Mouse (Mus musculus): ENCODE measurements around the gene Nrcam. TPM values are rescaled to one million over a fixed set of nuclear protein-coding genes. Genes with fewer than 3 reads are reported as not detected.

Nrcam gene
- polyA plus RNA-seq, 1 experiment from 2014 or later = 5.7 TPM

GRCm38 (mm10) chr12:44479260-44480030, 150.8 kb downstream of the Nrcam start:
- Histone ChIP-seq H3K9me3 (replicated peaks; ENCODE audit: control insufficient read depth, low read length) (no peaks in the 10 kb centered on the region), H3K9ac (ENCODE audit: low read length) (no peak overlapping the region), H3K4me2 (ENCODE audit: low read depth, low read length) (no peak overlapping the region), H3K27me3 (ENCODE audit: control insufficient read depth, insufficient read depth, low read length) (no peaks in the 10 kb centered on the region), H3K27ac (ENCODE audit: low read length) (no peak overlapping the region), H3K4me1 (ENCODE audit: control insufficient read depth, insufficient read depth, low read length) (no peaks in the 10 kb centered on the region), H3K4me3 (replicated peaks; ENCODE audit: low read length) (no peak overlapping the region), H3K36me3 (ENCODE audit: control insufficient read depth, insufficient read depth, low read length) (no peaks in the 10 kb centered on the region)
- 80% methylated on average over 6 of the region's 6 CpGs for WGBS
- ATAC-seq (ENCODE audit: insufficient read depth, low FRiP score) = no peak

- no peak overlapping the region for H3K27ac ChIP-seq (ENCODE audit: low read length)
- H3K9me3 ChIP-seq (replicated peaks; ENCODE audit: control insufficient read depth, low read length) = no peaks in the 10 kb centered on the region
- no peak overlapping the region for H3K4me3 ChIP-seq (replicated peaks; ENCODE audit: low read length)
- H3K36me3 ChIP-seq (ENCODE audit: control insufficient read depth, insufficient read depth, low read length) = no peaks in the 10 kb centered on the region
- no peak overlapping the region for H3K4me2 ChIP-seq (ENCODE audit: low read depth, low read length)
- 86% methylated on average over 2 of the region's 2 CpGs for WGBS
- H3K4me1 ChIP-seq (ENCODE audit: control insufficient read depth, insufficient read depth, low read length) = no peaks in the 10 kb centered on the region
- H3K9ac ChIP-seq (ENCODE audit: low read length) = no peak overlapping the region
- no peaks in the 10 kb centered on the region for H3K27me3 ChIP-seq (ENCODE audit: control insufficient read depth, insufficient read depth, low read length)
- no peak for ATAC-seq (ENCODE audit: insufficient read depth, low FRiP score)
These were observed 151.3 kb downstream of the Nrcam start for GRCm38 (mm10) chr12:44480031-44480419.

GRCm38 (mm10) chr12:44481415-44481814, 152.7 kb downstream of the Nrcam start:
- no peak for ATAC-seq (ENCODE audit: insufficient read depth, low FRiP score)
- no peak overlapping the region for H3K27ac ChIP-seq (ENCODE audit: low read length)
- no peaks in the 10 kb centered on the region for H3K27me3 ChIP-seq (ENCODE audit: control insufficient read depth, insufficient read depth, low read length)
- no peak overlapping the region for H3K4me2 ChIP-seq (ENCODE audit: low read depth, low read length)
- no peaks in the 10 kb centered on the region for H3K9me3 ChIP-seq (replicated peaks; ENCODE audit: control insufficient read depth, low read length)
- H3K4me3 ChIP-seq (replicated peaks; ENCODE audit: low read length) = no peak overlapping the region
- 60% methylated on average over 3 of the region's 3 CpGs for WGBS
- no peaks in the 10 kb centered on the region for H3K36me3 ChIP-seq (ENCODE audit: control insufficient read depth, insufficient read depth, low read length)
- H3K9ac ChIP-seq (ENCODE audit: low read length) = no peak overlapping the region
- no peaks in the 10 kb centered on the region for H3K4me1 ChIP-seq (ENCODE audit: control insufficient read depth, insufficient read depth, low read length)

- no peak for ATAC-seq (ENCODE audit: insufficient read depth, low FRiP score)
- H3K27me3 ChIP-seq (ENCODE audit: control insufficient read depth, insufficient read depth, low read length) = no peaks in the 10 kb centered on the region
- no peak overlapping the region for H3K9ac ChIP-seq (ENCODE audit: low read length)
- no peaks in the 10 kb centered on the region for H3K36me3 ChIP-seq (ENCODE audit: control insufficient read depth, insufficient read depth, low read length)
- H3K27ac ChIP-seq (ENCODE audit: low read length) = no peak overlapping the region
- no peak overlapping the region for H3K4me2 ChIP-seq (ENCODE audit: low read depth, low read length)
- H3K9me3 ChIP-seq (replicated peaks; ENCODE audit: control insufficient read depth, low read length) = no peaks in the 10 kb centered on the region
- 57% methylated on average over 5 of the region's 5 CpGs for WGBS
- no peak overlapping the region for H3K4me3 ChIP-seq (replicated peaks; ENCODE audit: low read length)
- H3K4me1 ChIP-seq (ENCODE audit: control insufficient read depth, insufficient read depth, low read length) = no peaks in the 10 kb centered on the region
These were observed 164.2 kb downstream of the Nrcam start for GRCm38 (mm10) chr12:44492759-44493479.

- WGBS = 70% methylated on average over 2 of the region's 2 CpGs
- Histone ChIP-seq H3K9ac (ENCODE audit: low read length) (no peak overlapping the region), H3K27ac (ENCODE audit: low read length) (no peak overlapping the region), H3K4me2 (ENCODE audit: low read depth, low read length) (no peak overlapping the region), H3K4me1 (ENCODE audit: control insufficient read depth, insufficient read depth, low read length) (no peaks in the 10 kb centered on the region), H3K4me3 (replicated peaks; ENCODE audit: low read length) (no peak overlapping the region), H3K36me3 (ENCODE audit: control insufficient read depth, insufficient read depth, low read length) (no peaks in the 10 kb centered on the region), H3K27me3 (ENCODE audit: control insufficient read depth, insufficient read depth, low read length) (no peaks in the 10 kb centered on the region), H3K9me3 (replicated peaks; ENCODE audit: control insufficient read depth, low read length) (no peaks in the 10 kb centered on the region)
- ATAC-seq (ENCODE audit: insufficient read depth, low FRiP score) = no peak
These were observed 169.1 kb downstream of the Nrcam start for GRCm38 (mm10) chr12:44497762-44498161.

- H3K4me2 ChIP-seq (ENCODE audit: low read depth, low read length) = no peak overlapping the region
- H3K4me3 ChIP-seq (replicated peaks; ENCODE audit: low read length) = no peak overlapping the region
- ATAC-seq (ENCODE audit: insufficient read depth, low FRiP score) = no peak
- H3K9ac ChIP-seq (ENCODE audit: low read length) = no peak overlapping the region
- H3K9me3 ChIP-seq (replicated peaks; ENCODE audit: control insufficient read depth, low read length) = no peaks in the 10 kb centered on the region
- H3K27me3 ChIP-seq (ENCODE audit: control insufficient read depth, insufficient read depth, low read length) = no peaks in the 10 kb centered on the region
- H3K36me3 ChIP-seq (ENCODE audit: control insufficient read depth, insufficient read depth, low read length) = no peaks in the 10 kb centered on the region
- 74% methylated on average over 5 of the region's 5 CpGs for WGBS
- H3K4me1 ChIP-seq (ENCODE audit: control insufficient read depth, insufficient read depth, low read length) = no peaks in the 10 kb centered on the region
- no peak overlapping the region for H3K27ac ChIP-seq (ENCODE audit: low read length)
These were observed 170.2 kb downstream of the Nrcam start for GRCm38 (mm10) chr12:44498872-44499271.

GRCm38 (mm10) chr12:44501807-44502487, 173.3 kb downstream of the Nrcam start:
- WGBS = 59% methylated on average over 5 of the region's 5 CpGs
- Histone ChIP-seq H3K4me3 (replicated peaks; ENCODE audit: low read length) (no peak overlapping the region), H3K27ac (ENCODE audit: low read length) (no peak overlapping the region), H3K36me3 (ENCODE audit: control insufficient read depth, insufficient read depth, low read length) (no peaks in the 10 kb centered on the region), H3K4me1 (ENCODE audit: control insufficient read depth, insufficient read depth, low read length) (no peaks in the 10 kb centered on the region), H3K4me2 (ENCODE audit: low read depth, low read length) (no peak overlapping the region), H3K9ac (ENCODE audit: low read length) (no peak overlapping the region), H3K27me3 (ENCODE audit: control insufficient read depth, insufficient read depth, low read length) (no peaks in the 10 kb centered on the region), H3K9me3 (replicated peaks; ENCODE audit: control insufficient read depth, low read length) (no peaks in the 10 kb centered on the region)
- no peak for ATAC-seq (ENCODE audit: insufficient read depth, low FRiP score)

GRCm38 (mm10) chr12:44503737-44504136, 175.1 kb downstream of the Nrcam start:
- 82% methylated on average over 4 of the region's 4 CpGs for WGBS
- no peak for ATAC-seq (ENCODE audit: insufficient read depth, low FRiP score)
- Histone ChIP-seq H3K4me1 (ENCODE audit: control insufficient read depth, insufficient read depth, low read length) (no peaks in the 10 kb centered on the region), H3K4me2 (ENCODE audit: low read depth, low read length) (no peak overlapping the region), H3K27me3 (ENCODE audit: control insufficient read depth, insufficient read depth, low read length) (no peaks in the 10 kb centered on the region), H3K4me3 (replicated peaks; ENCODE audit: low read length) (no peak overlapping the region), H3K9ac (ENCODE audit: low read length) (no peak overlapping the region), H3K9me3 (replicated peaks; ENCODE audit: control insufficient read depth, low read length) (no peaks in the 10 kb centered on the region), H3K27ac (ENCODE audit: low read length) (no peak overlapping the region), H3K36me3 (ENCODE audit: control insufficient read depth, insufficient read depth, low read length) (no peaks in the 10 kb centered on the region)

- Histone ChIP-seq H3K4me3 (replicated peaks; ENCODE audit: low read length) (no peak overlapping the region), H3K9me3 (replicated peaks; ENCODE audit: control insufficient read depth, low read length) (no peaks in the 10 kb centered on the region), H3K4me2 (ENCODE audit: low read depth, low read length) (no peak overlapping the region), H3K36me3 (ENCODE audit: control insufficient read depth, insufficient read depth, low read length) (no peaks in the 10 kb centered on the region), H3K9ac (ENCODE audit: low read length) (no peak overlapping the region), H3K27ac (ENCODE audit: low read length) (no peak overlapping the region), H3K4me1 (ENCODE audit: control insufficient read depth, insufficient read depth, low read length) (no peaks in the 10 kb centered on the region), H3K27me3 (ENCODE audit: control insufficient read depth, insufficient read depth, low read length) (no peaks in the 10 kb centered on the region)
- 84% methylated on average over 3 of the region's 3 CpGs for WGBS
- no peak for ATAC-seq (ENCODE audit: insufficient read depth, low FRiP score)
These were observed 179.9 kb downstream of the Nrcam start for GRCm38 (mm10) chr12:44508635-44509034.

Data from stomach, embryonic 16.5 days (tissue).